Mouse (Mus musculus) midbrain, embryonic 11.5 days (tissue): ENCODE results near the gene Art4. TPM values are rescaled to one million over a fixed set of nuclear protein-coding genes. Genes with fewer than 3 reads are reported as not detected.

Experiments
- ATAC-seq: fragments of 200-750 bp; cut with Nextera tagmentation; 2 replicates; pipeline ENCODE4 v1.8.0; 2017; ENCODE audit warnings: moderate TSS enrichment, moderate library complexity; ENCODE audit not compliant: low FRiP score
- DNase-seq: peaks from one replicate; pipeline ENCODE4 v3.0.0; 2015; ENCODE audit warnings: low spot score; ENCODE audit errors: missing footprints
- H3K27ac ChIP-seq: fragments of 300-500 bp; sonication (generic); 2 replicates; pipeline ENCODE4 v1.5.1; 2014; ENCODE audit warnings: low read depth, low read length
- H3K27me3 ChIP-seq: fragments of 300-500 bp; sonication (generic); 2 replicates; pipeline ENCODE4 v1.6.1; 2014; ENCODE audit warnings: mild to moderate bottlenecking, low read length, moderate library complexity, mixed read lengths; ENCODE audit not compliant: control insufficient read depth, insufficient read depth
- H3K36me3 ChIP-seq: fragments of 300-500 bp; sonication (generic); 2 replicates; pipeline ENCODE4 v1.6.1; 2014; ENCODE audit warnings: mild to moderate bottlenecking, low read length, moderate library complexity, mixed read lengths; ENCODE audit not compliant: control insufficient read depth, insufficient read depth
- H3K4me1 ChIP-seq: fragments of 300-500 bp; sonication (generic); 2 replicates; pipeline ENCODE4 v1.6.1; 2014; ENCODE audit warnings: low read length; ENCODE audit not compliant: control insufficient read depth, insufficient read depth
- H3K4me2 ChIP-seq: fragments of 300-500 bp; sonication (generic); 2 replicates; pipeline ENCODE4 v1.6.1; 2014; ENCODE audit warnings: mild to moderate bottlenecking, moderate library complexity
- H3K4me3 ChIP-seq: fragments of 300-500 bp; sonication (generic); 2 replicates; pipeline ENCODE4 v1.5.1; 2014; ENCODE audit warnings: low read depth, low read length
- H3K9ac ChIP-seq: fragments of 300-500 bp; sonication (generic); 2 replicates; pipeline ENCODE4 v1.6.1; 2014; ENCODE audit warnings: low read length
- H3K9me3 ChIP-seq: fragments of 300-500 bp; sonication (generic); 2 replicates; pipeline ENCODE4 v1.6.1; 2016; ENCODE audit warnings: low read length; ENCODE audit not compliant: control insufficient read depth
- whole genome bisulfite sequencing: fragments of 180-500 bp; shearing (Covaris S2); extraction: QIAGEN DNeasy Blood & Tissue Kit; methylation state at CpG from one replicate; pipeline ENCODE4 v1.1.7; 2014; 5-methylcytosine and 5-hydroxymethylcytosine counted together
- polyA plus RNA-seq: library from polyadenylated mRNA; unstranded; fragments of >200 nt; fragmentation: Nextera tagmentation; extraction: Ambion mirVana; gene quantifications from 2 replicates; pipeline ENCODE4 v1.2.1, GENCODE M21; 2014

The Art4 gene
- polyA plus RNA-seq, 1 experiment from 2014 or later, result 0.90 TPM

DNA sequence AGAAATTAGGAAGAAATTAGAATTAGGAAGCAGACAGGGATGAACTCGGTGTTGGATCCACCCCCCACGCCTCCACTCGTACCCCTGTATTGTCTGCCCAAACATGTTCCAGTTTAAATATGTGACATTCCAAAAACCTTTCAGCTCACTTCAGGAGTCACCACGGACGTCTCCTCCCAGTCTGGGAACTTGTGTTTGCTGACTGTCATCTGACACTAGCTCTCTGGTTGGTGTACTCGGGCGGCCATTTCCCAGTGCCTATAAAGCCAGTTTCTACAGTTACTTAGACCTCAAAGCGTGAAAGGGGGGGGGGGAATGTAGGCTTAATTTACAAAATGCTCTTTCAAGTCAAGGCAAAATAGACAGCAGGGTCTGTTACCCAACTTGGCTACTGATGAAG, 24.1 kb upstream of the Art4 start:
- Histone ChIP-seq H3K27ac (no peak overlapping the region), H3K27me3 (no peaks in the 10 kb centered on the region), H3K9me3 (no peaks in the 10 kb centered on the region), H3K4me3 (no peak overlapping the region), H3K4me2 (no peak overlapping the region), H3K36me3 (no peaks in the 10 kb centered on the region), H3K4me1 (no peaks in the 10 kb centered on the region), H3K9ac (no peak overlapping the region)
- no peak for ATAC-seq
- DNase-seq, result no peak
- WGBS, result 72% methylated on average over 8 of the region's 8 CpGs

DNA sequence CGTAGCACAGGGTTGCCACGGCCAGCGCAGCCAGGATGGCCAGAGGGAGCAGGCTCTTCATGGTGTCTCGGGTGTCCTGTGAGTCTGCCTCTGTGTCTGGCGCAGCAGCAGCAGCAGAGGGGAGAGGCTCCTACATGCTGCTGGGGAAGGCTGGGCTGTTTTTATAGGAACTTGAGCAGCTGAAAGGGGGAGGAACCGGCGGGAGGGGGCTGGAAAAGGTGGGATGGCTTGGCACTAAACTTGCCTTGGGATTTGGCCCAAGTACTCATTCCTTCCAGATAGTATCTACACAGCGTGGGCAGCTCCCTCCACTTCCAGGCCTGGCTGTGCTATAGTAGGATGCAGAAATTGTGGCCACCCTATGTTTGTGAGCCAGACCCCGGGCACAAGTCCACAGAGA, 18.1 kb upstream of the Art4 start, which contains the start of gene Mgp:
TSS of gene Mgp (minus strand) at position 154 of the 400 bp plus-strand sequence.
- no peak within 1 kb of the TSS for H3K4me2 ChIP-seq
- ATAC-seq (no peak), DNase-seq (no peak)
- WGBS, result 66% methylated on average over 9 of the region's 9 CpGs
- H3K27me3 ChIP-seq, result no peaks in the 10 kb centered on the region
- no peak within 1 kb of the TSS for H3K9ac ChIP-seq
- H3K9me3 ChIP-seq, result no peaks in the 10 kb centered on the region
- H3K4me3 ChIP-seq, result no peak within 1 kb of the TSS
- H3K27ac ChIP-seq, result no peak within 1 kb of the TSS
- H3K36me3 ChIP-seq, result no peaks in the 10 kb centered on the region
- no peaks in the 10 kb centered on the region for H3K4me1 ChIP-seq

- 78% methylated on average over 8 of the region's 8 CpGs for WGBS
- H3K9me3 ChIP-seq, result no peaks in the 10 kb centered on the region
- no peak overlapping the region for H3K4me3 ChIP-seq
- no peak overlapping the region for H3K27ac ChIP-seq
- DNase-seq (no peak), ATAC-seq (no peak)
- H3K9ac ChIP-seq, result no peak overlapping the region
- H3K4me1 ChIP-seq, result no peaks in the 10 kb centered on the region
- no peaks in the 10 kb centered on the region for H3K27me3 ChIP-seq
- no peak overlapping the region for H3K4me2 ChIP-seq
- no peaks in the 10 kb centered on the region for H3K36me3 ChIP-seq
Measured at GRCm38 (mm10) chr6:136874599-136874998, 17.1 kb upstream of the Art4 start.

- no peak overlapping the region for H3K27ac ChIP-seq
- no peak overlapping the region for H3K4me2 ChIP-seq
- no peaks in the 10 kb centered on the region for H3K9me3 ChIP-seq
- no peaks in the 10 kb centered on the region for H3K36me3 ChIP-seq
- DNase-seq (no peak), ATAC-seq (no peak)
- H3K4me3 ChIP-seq, result no peak overlapping the region
- no peaks in the 10 kb centered on the region for H3K4me1 ChIP-seq
- H3K9ac ChIP-seq, result no peak overlapping the region
- H3K27me3 ChIP-seq, result no peaks in the 10 kb centered on the region
- WGBS, result 85% methylated on average over 5 of the region's 5 CpGs
Measured at GRCm38 (mm10) chr6:136868921-136869320, 11.4 kb upstream of the Art4 start.

DNA sequence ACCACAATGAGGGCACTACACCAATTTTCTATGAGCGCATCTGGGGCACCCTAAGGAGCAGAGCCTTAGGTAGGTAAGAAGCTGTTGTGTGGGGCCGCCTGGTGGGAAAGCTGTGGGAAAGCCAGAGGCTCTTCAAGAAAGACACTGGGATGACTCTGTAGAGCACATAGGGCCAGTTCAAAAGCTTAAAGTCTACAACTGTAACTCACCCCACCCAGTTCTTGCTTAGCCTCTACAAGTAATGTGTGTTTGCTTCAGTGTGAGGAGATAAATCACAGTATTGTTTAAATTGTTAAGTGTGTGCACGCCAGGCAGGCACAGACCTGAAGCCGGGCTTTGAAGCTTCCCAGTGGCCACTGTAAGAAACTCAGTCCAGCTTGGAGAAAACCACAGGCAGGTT, 8.6 kb upstream of the Art4 start:
- Histone ChIP-seq H3K27me3 (no peaks in the 10 kb centered on the region), H3K4me3 (no peak overlapping the region), H3K4me2 (no peak overlapping the region), H3K36me3 (no peaks in the 10 kb centered on the region), H3K9me3 (no peaks in the 10 kb centered on the region), H3K9ac (no peak overlapping the region), H3K27ac (no peak overlapping the region), H3K4me1 (no peaks in the 10 kb centered on the region)
- 87% methylated on average over 4 of the region's 4 CpGs for WGBS
- ATAC-seq, result no peak
- no peak for DNase-seq

DNA sequence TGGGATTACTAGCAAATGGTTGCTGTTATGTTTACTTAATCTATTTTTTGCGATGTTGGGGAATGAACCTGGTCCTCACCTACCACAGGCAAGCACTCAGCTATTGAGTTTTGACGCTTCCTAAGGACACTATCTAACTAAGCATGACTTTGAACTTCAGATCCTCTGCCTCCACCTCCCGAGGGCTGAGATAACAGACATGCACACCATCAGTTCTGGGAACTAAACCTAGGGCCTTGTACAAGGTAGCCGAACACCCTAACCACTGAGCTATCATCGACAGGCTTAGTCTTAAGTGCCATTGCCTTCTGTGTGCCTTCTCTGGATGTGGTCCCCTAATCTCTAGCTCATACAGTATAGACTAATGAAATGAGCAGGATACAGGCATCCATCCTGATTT, 7.8 kb upstream of the Art4 start:
- DNase-seq (no peak), ATAC-seq (no peak)
- Histone ChIP-seq H3K36me3 (no peaks in the 10 kb centered on the region), H3K4me1 (no peaks in the 10 kb centered on the region), H3K27me3 (no peaks in the 10 kb centered on the region), H3K4me2 (no peak overlapping the region), H3K4me3 (no peak overlapping the region), H3K9me3 (no peaks in the 10 kb centered on the region), H3K9ac (no peak overlapping the region), H3K27ac (no peak overlapping the region)
- 85% methylated on average over 5 of the region's 5 CpGs for WGBS

DNA sequence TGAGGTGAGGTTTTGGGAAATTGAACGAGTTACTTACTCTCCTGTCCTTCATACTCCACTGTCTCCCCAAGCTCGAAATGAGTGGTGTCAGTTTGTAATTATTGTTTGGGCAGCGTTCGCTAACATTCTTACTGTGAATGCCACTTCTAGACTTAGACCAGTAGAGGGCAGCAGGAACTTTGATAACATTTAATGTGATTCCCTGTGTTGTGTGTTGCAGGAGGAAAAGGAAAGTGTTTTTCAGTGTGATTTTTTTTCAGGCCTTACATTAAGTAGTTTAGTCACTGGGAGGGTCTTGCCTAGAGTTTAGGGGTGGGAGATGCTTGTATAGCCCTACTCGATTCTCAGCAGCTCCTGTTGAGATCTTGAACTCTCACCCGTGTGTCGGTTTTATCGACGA, 3.5 kb upstream of the Art4 start:
- peak; percentile 90 for DNase-seq
- WGBS, result 53% methylated on average over 9 of the region's 9 CpGs

DNA sequence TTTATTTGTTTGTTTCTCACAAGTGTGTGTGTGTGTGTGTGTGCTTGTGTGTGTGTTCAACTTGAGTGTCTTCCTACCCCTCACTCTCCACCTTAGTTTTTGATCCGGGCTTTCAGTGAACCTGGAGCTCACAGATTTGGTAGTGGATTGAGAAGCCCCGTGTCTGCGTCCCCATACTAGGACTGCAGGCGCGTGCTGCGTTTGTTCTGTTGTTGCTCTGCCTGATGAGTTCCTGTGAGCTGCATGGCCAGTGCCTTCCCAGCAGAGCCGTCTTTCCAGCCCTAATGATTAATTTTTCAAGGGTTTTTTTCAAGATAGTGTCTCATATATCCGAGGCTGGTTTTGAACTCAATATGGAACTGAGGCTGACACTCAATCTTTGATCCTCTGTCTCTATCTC, 887 bp upstream of the Art4 start:
- H3K4me1 ChIP-seq, result no peaks in the 10 kb centered on the region
- no peak overlapping the region for H3K27ac ChIP-seq
- H3K27me3 ChIP-seq, result no peaks in the 10 kb centered on the region
- no peaks in the 10 kb centered on the region for H3K9me3 ChIP-seq
- H3K4me3 ChIP-seq, result no peak overlapping the region
- no peaks in the 10 kb centered on the region for H3K36me3 ChIP-seq
- no peak overlapping the region for H3K4me2 ChIP-seq
- no peak for ATAC-seq
- no peak overlapping the region for H3K9ac ChIP-seq
- DNase-seq, result no peak
- 81% methylated on average over 8 of the region's 8 CpGs for WGBS

More for the DNA sequence above, 3.5 kb upstream of the Art4 start:
- no peaks in the 10 kb centered on the region for H3K4me1 ChIP-seq
- no peaks in the 10 kb centered on the region for H3K27me3 ChIP-seq
- no peak overlapping the region for H3K4me2 ChIP-seq
- H3K36me3 ChIP-seq, result no peaks in the 10 kb centered on the region
- H3K4me3 ChIP-seq, result no peak overlapping the region
- H3K9ac ChIP-seq, result no peak overlapping the region
- ATAC-seq, result peak; percentile 54; the same call in 1 of the 2 replicates
- H3K9me3 ChIP-seq, result no peaks in the 10 kb centered on the region
- no peak overlapping the region for H3K27ac ChIP-seq

DNA sequence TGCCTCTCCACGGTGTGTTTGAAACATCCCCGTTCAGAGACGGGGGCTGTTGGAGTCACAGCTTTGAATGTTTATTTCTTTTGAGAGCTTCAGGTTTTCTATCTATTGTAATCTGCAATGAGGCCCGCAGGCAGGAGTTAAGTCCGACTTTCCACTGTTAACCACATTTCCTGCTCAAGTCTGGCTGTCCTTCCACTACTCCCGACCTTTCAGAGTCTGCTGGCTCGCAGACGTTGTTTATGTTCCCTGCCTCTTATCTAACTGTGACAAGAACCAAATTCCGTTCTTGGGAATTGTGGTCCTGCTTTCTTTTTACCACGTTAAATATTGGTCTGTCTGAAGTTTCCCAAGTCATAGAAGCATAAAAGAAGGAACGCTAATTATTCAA, 334 bp upstream of the Art4 start:
- H3K9ac ChIP-seq, result no peak overlapping the region
- DNase-seq (no peak), ATAC-seq (no peak)
- no peaks in the 10 kb centered on the region for H3K36me3 ChIP-seq
- WGBS, result 71% methylated on average over 11 of the region's 11 CpGs
- H3K4me1 ChIP-seq, result no peaks in the 10 kb centered on the region
- no peak overlapping the region for H3K27ac ChIP-seq
- H3K9me3 ChIP-seq, result no peaks in the 10 kb centered on the region
- H3K4me2 ChIP-seq, result no peak overlapping the region
- H3K27me3 ChIP-seq, result no peaks in the 10 kb centered on the region
- H3K4me3 ChIP-seq, result no peak overlapping the region
